Mouse (Mus musculus) heart, embryonic 10.5 days (tissue): ENCODE results near the gene Rpia. TPM values are rescaled to one million over a fixed set of nuclear protein-coding genes. Genes with fewer than 3 reads are reported as not detected.

Experiments
- DNase-seq: peaks from one replicate; pipeline ENCODE4 v3.0.0-alpha.2; 2017; ENCODE audit warnings: low spot score
- H3K27ac ChIP-seq: fragments of 300-500 bp; sonication (generic); 2 replicates; pipeline ENCODE4 v1.5.1; 2016; ENCODE audit warnings: mild to moderate bottlenecking
- H3K27me3 ChIP-seq: fragments of 300-500 bp; sonication (generic); 2 replicates; pipeline ENCODE4 v1.6.1; 2016; ENCODE audit warnings: mild to moderate bottlenecking; ENCODE audit not compliant: poor library complexity, insufficient read depth, severe bottlenecking
- H3K36me3 ChIP-seq: fragments of 300-500 bp; sonication (generic); 2 replicates; pipeline ENCODE4 v1.6.1; 2016; ENCODE audit warnings: mild to moderate bottlenecking, moderate library complexity
- H3K4me1 ChIP-seq: fragments of 300-500 bp; sonication (generic); 2 replicates; pipeline ENCODE4 v1.6.1; 2016; ENCODE audit warnings: mild to moderate bottlenecking
- H3K4me3 ChIP-seq: fragments of 300-500 bp; sonication (generic); 2 replicates; pipeline ENCODE4 v1.5.1; 2016; ENCODE audit warnings: mild to moderate bottlenecking, moderate library complexity
- H3K9me3 ChIP-seq: fragments of 300-500 bp; sonication (generic); 2 replicates; pipeline ENCODE4 v1.6.1; 2016; ENCODE audit warnings: mild to moderate bottlenecking, moderate library complexity
- WGBS: fragments of 180-500 bp; shearing (Covaris S2); methylation state at CpG from one replicate; pipeline ENCODE4 v1.1.7; 2016; 5-methylcytosine and 5-hydroxymethylcytosine counted together
- polyA plus RNA-seq: library from polyadenylated mRNA; unstranded; fragments of >200 nt; fragmentation: Nextera tagmentation; extraction: Ambion mirVana; gene quantifications from 2 replicates; pipeline ENCODE4 v1.2.1, GENCODE M21; 2016

The Rpia gene
- polyA plus RNA-seq, 1 experiment from 2014 or later: 1.6 TPM

GRCm38 (mm10) chr6:70763881-70764280 is 28.2 kb downstream of the Rpia start:
- Histone ChIP-seq H3K4me1 (no peaks in the 10 kb centered on the region), H3K27ac (no peak overlapping the region), H3K9me3 (no peaks in the 10 kb centered on the region), H3K4me3 (no peak overlapping the region), H3K27me3 (no peaks in the 10 kb centered on the region), H3K36me3 (peaks cover 22% of the 10 kb centered on the region; the same call in 1 of the 2 replicates)
- no peak for DNase-seq
- 90% methylated on average over 4 of the region's 4 CpGs for WGBS

- H3K9me3 ChIP-seq: no peaks in the 10 kb centered on the region
- peaks cover 13% of the 10 kb centered on the region; the same call in 1 of the 2 replicates for H3K36me3 ChIP-seq
- H3K27me3 ChIP-seq: no peaks in the 10 kb centered on the region
- DNase-seq: no peak
- no peaks in the 10 kb centered on the region for H3K4me1 ChIP-seq
- no peak overlapping the region; the same call in 1 of the 2 replicates for H3K27ac ChIP-seq
- no peak overlapping the region for H3K4me3 ChIP-seq
- 80% methylated on average over 6 of the region's 6 CpGs for WGBS
Measured at GRCm38 (mm10) chr6:70762659-70763058, 29.4 kb downstream of the Rpia start.

- H3K27me3 ChIP-seq: no peaks in the 10 kb centered on the region
- H3K9me3 ChIP-seq: no peaks in the 10 kb centered on the region
- no peak overlapping the region for H3K4me3 ChIP-seq
- no peak overlapping the region for H3K27ac ChIP-seq
- peaks cover 5% of the 10 kb centered on the region; the same call in 1 of the 2 replicates for H3K36me3 ChIP-seq
- no peaks in the 10 kb centered on the region for H3K4me1 ChIP-seq
- WGBS: 85% methylated on average over 4 of the region's 4 CpGs
- no peak for DNase-seq
Measured at GRCm38 (mm10) chr6:70760951-70761350, 31.1 kb downstream of the Rpia start.

GRCm38 (mm10) chr6:70754833-70755232 is 37.2 kb downstream of the Rpia start:
- WGBS: 86% methylated on average over 10 of the region's 10 CpGs
- Histone ChIP-seq H3K36me3 (no peaks in the 10 kb centered on the region), H3K4me1 (no peaks in the 10 kb centered on the region), H3K27me3 (no peaks in the 10 kb centered on the region), H3K4me3 (no peak overlapping the region), H3K9me3 (no peaks in the 10 kb centered on the region), H3K27ac (no peak overlapping the region)
- no peak for DNase-seq

- WGBS: 24% methylated on average over 8 of the region's 8 CpGs
Measured at GRCm38 (mm10) chr6:70752351-70752750, 39.7 kb downstream of the Rpia start.

GRCm38 (mm10) chr6:70751898-70752273 is 40.1 kb downstream of the Rpia start:
- Histone ChIP-seq H3K36me3 (no peaks in the 10 kb centered on the region), H3K4me3 (no peak overlapping the region), H3K27me3 (no peaks in the 10 kb centered on the region), H3K9me3 (no peaks in the 10 kb centered on the region), H3K4me1 (no peaks in the 10 kb centered on the region), H3K27ac (no peak overlapping the region)
- 62% methylated on average over 6 of the region's 6 CpGs for WGBS
- DNase-seq: no peak

More at GRCm38 (mm10) chr6:70752351-70752750, 39.7 kb downstream of the Rpia start:
- Histone ChIP-seq H3K27ac (no peak overlapping the region), H3K4me3 (peak overlapping the region; percentile 25; the same call in 1 of the 2 replicates), H3K4me1 (no peaks in the 10 kb centered on the region), H3K36me3 (no peaks in the 10 kb centered on the region), H3K9me3 (no peaks in the 10 kb centered on the region), H3K27me3 (no peaks in the 10 kb centered on the region)
- no peak for DNase-seq

- H3K4me1 ChIP-seq: no peaks in the 10 kb centered on the region
- H3K27ac ChIP-seq: no peak overlapping the region
- no peaks in the 10 kb centered on the region for H3K36me3 ChIP-seq
- H3K9me3 ChIP-seq: no peaks in the 10 kb centered on the region
- H3K27me3 ChIP-seq: no peaks in the 10 kb centered on the region
- H3K4me3 ChIP-seq: no peak overlapping the region
- WGBS: 58% methylated on average over 8 of the region's 8 CpGs
- no peak for DNase-seq
Measured at GRCm38 (mm10) chr6:70751251-70751897, 40.7 kb downstream of the Rpia start.

GRCm38 (mm10) chr6:70749750-70750149 is 42.3 kb downstream of the Rpia start:
- Histone ChIP-seq H3K36me3 (no peaks in the 10 kb centered on the region), H3K27me3 (no peaks in the 10 kb centered on the region), H3K27ac (no peak overlapping the region), H3K4me3 (no peak overlapping the region), H3K9me3 (no peaks in the 10 kb centered on the region), H3K4me1 (no peaks in the 10 kb centered on the region)
- WGBS: 56% methylated on average over 1 of the region's 1 CpGs
- no peak for DNase-seq

GRCm38 (mm10) chr6:70747702-70748101 is 44.3 kb downstream of the Rpia start:
- 89% methylated on average over 5 of the region's 5 CpGs for WGBS
- no peak overlapping the region for H3K4me3 ChIP-seq
- no peaks in the 10 kb centered on the region for H3K27me3 ChIP-seq
- no peak overlapping the region for H3K27ac ChIP-seq
- H3K4me1 ChIP-seq: no peaks in the 10 kb centered on the region
- H3K36me3 ChIP-seq: no peaks in the 10 kb centered on the region
- no peak for DNase-seq
- no peaks in the 10 kb centered on the region for H3K9me3 ChIP-seq

GRCm38 (mm10) chr6:70743902-70744301 is 48.1 kb downstream of the Rpia start:
- H3K36me3 ChIP-seq: no peaks in the 10 kb centered on the region
- 80% methylated on average over 5 of the region's 5 CpGs for WGBS
- H3K4me1 ChIP-seq: no peaks in the 10 kb centered on the region

GRCm38 (mm10) chr6:70742833-70743232 is 49.2 kb downstream of the Rpia start:
- Histone ChIP-seq H3K9me3 (no peaks in the 10 kb centered on the region), H3K4me3 (no peak overlapping the region), H3K27ac (no peak overlapping the region), H3K36me3 (no peaks in the 10 kb centered on the region), H3K4me1 (no peaks in the 10 kb centered on the region), H3K27me3 (no peaks in the 10 kb centered on the region)
- DNase-seq: no peak
- 88% methylated on average over 4 of the region's 4 CpGs for WGBS

More at GRCm38 (mm10) chr6:70743902-70744301, 48.1 kb downstream of the Rpia start:
- DNase-seq: no peak
- Histone ChIP-seq H3K27ac (no peak overlapping the region), H3K4me3 (no peak overlapping the region), H3K27me3 (no peaks in the 10 kb centered on the region), H3K9me3 (no peaks in the 10 kb centered on the region)

GRCm38 (mm10) chr6:70740535-70740934 is 51.5 kb downstream of the Rpia start:
- Histone ChIP-seq H3K27ac (no peak overlapping the region), H3K4me1 (no peaks in the 10 kb centered on the region), H3K27me3 (no peaks in the 10 kb centered on the region), H3K9me3 (no peaks in the 10 kb centered on the region), H3K4me3 (no peak overlapping the region), H3K36me3 (no peaks in the 10 kb centered on the region)
- no peak for DNase-seq

- H3K4me3 ChIP-seq: no peak overlapping the region
- H3K27me3 ChIP-seq: no peaks in the 10 kb centered on the region
- no peaks in the 10 kb centered on the region for H3K9me3 ChIP-seq
- H3K4me1 ChIP-seq: no peaks in the 10 kb centered on the region
- no peaks in the 10 kb centered on the region for H3K36me3 ChIP-seq
- DNase-seq: no peak
- 73% methylated on average over 1 of the region's 1 CpGs for WGBS
- H3K27ac ChIP-seq: no peak overlapping the region
Measured at GRCm38 (mm10) chr6:70739456-70739855, 52.6 kb downstream of the Rpia start.

- Histone ChIP-seq H3K4me1 (no peaks in the 10 kb centered on the region), H3K27ac (no peak overlapping the region), H3K4me3 (no peak overlapping the region), H3K9me3 (no peaks in the 10 kb centered on the region), H3K36me3 (no peaks in the 10 kb centered on the region), H3K27me3 (no peaks in the 10 kb centered on the region)
- no peak for DNase-seq
- 91% methylated on average over 2 of the region's 2 CpGs for WGBS
Measured at GRCm38 (mm10) chr6:70735528-70735927, 56.5 kb downstream of the Rpia start.
